Mouse (Mus musculus) neural tube, embryonic 14.5 days (tissue): ENCODE measurements around the gene Rinl. TPM values are rescaled to one million over a fixed set of nuclear protein-coding genes. Genes with fewer than 3 reads are reported as not detected.

ENCODE experiments used
- ATAC-seq: fragments of 200-750 bp; cut with Nextera tagmentation; 2 replicates; pipeline ENCODE4 v1.8.0; 2017; ENCODE audit warnings: low read depth, mild to moderate bottlenecking, moderate TSS enrichment, moderate library complexity
- H3K27ac ChIP-seq: fragments of 300-500 bp; sonication (generic); 2 replicates; pipeline ENCODE4 v1.5.1; 2014; ENCODE audit warnings: low read depth, mild to moderate bottlenecking, control low read depth, low read length, moderate library complexity, mixed read lengths
- H3K27me3 ChIP-seq: fragments of 300-500 bp; sonication (generic); 2 replicates; pipeline ENCODE4 v1.6.1; 2014; ENCODE audit warnings: low read length; ENCODE audit not compliant: control insufficient read depth, insufficient read depth
- H3K36me3 ChIP-seq: fragments of 300-500 bp; sonication (generic); 2 replicates; pipeline ENCODE4 v1.6.1; 2014; ENCODE audit warnings: low read length, mixed read lengths; ENCODE audit not compliant: control insufficient read depth, insufficient read depth
- H3K4me1 ChIP-seq: fragments of 300-500 bp; sonication (generic); 2 replicates; pipeline ENCODE4 v1.6.1; 2014; ENCODE audit warnings: low read length; ENCODE audit not compliant: control insufficient read depth, insufficient read depth
- H3K4me2 ChIP-seq: fragments of 300-500 bp; sonication (generic); 2 replicates; pipeline ENCODE4 v1.6.1; 2014; ENCODE audit warnings: mild to moderate bottlenecking, low read depth, low read length, control low read depth
- H3K4me3 ChIP-seq: fragments of 300-500 bp; sonication (generic); 2 replicates; pipeline ENCODE4 v1.5.1; 2014; ENCODE audit warnings: low read depth, low read length, control low read depth, mixed read lengths
- H3K9ac ChIP-seq: fragments of 300-500 bp; sonication (generic); replicated peaks from 2 replicates; pipeline ENCODE4 v1.6.1; 2014; ENCODE audit warnings: low read depth, mild to moderate bottlenecking, control low read depth, low read length, mixed read lengths
- H3K9me3 ChIP-seq: fragments of 300-500 bp; sonication (generic); 2 replicates; pipeline ENCODE4 v1.6.1; 2016; ENCODE audit warnings: low read length; ENCODE audit not compliant: control insufficient read depth
- WGBS: fragments of 180-500 bp; shearing (Covaris S2); extraction: QIAGEN DNeasy Blood & Tissue Kit; methylation state at CpG from one replicate; pipeline ENCODE4 v1.1.7; 2014; 5-methylcytosine and 5-hydroxymethylcytosine counted together
- polyA plus RNA-seq: library from polyadenylated mRNA; unstranded; fragments of >200 nt; fragmentation: Nextera tagmentation; extraction: Ambion mirVana; gene quantifications from 2 replicates; pipeline ENCODE4 v1.2.1, GENCODE M21; 2014

The Rinl gene
- polyA plus RNA-seq, 1 experiment from 2014 or later = 1.6 TPM

DNA sequence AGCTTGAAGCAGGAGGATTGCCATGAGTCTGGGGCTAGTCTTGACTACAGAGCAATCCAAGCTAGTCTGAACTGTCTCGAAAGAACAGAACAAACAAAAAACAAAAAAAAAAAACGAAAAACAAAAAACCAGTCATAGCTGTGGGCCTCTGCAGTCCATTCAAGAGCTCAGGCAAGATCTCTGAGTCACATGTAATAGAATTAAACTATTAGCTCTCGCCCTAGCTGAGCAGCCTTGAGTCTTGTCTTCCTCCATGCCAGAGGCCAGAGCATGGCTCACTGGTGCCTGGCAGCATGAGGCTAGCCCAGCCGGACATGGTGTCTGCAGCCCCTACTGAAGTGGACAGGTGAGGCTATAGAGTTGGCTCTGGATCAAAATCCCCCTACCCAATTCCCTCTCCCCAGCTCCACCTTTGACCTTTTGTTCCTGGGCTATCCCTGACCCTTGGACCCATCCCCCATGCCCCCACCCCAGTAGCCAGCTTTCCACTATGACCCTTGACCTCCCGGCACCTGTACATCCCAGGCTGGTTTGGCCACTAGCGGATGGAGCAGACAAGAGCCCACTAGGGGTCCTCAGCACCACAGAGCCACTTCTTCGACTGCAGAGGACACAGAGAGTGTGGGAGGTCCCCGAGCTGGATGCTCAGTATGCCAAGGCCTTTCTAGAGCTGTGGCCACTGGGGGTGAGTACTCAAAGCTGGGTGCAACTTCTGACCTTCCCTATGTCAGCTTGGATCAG is 1.5 kb downstream of the Rinl start:
- Histone ChIP-seq H3K9me3 (no peaks in the 10 kb centered on the region), H3K4me1 (no peaks in the 10 kb centered on the region), H3K36me3 (peaks cover 4% of the 10 kb centered on the region; the same call in 1 of the 2 replicates), H3K9ac (no peak overlapping the region), H3K4me3 (no peak overlapping the region), H3K27ac (no peak overlapping the region), H3K4me2 (no peak overlapping the region), H3K27me3 (no peaks in the 10 kb centered on the region)
- ATAC-seq = no peak
- WGBS = 58% methylated on average over 8 of the region's 8 CpGs

DNA sequence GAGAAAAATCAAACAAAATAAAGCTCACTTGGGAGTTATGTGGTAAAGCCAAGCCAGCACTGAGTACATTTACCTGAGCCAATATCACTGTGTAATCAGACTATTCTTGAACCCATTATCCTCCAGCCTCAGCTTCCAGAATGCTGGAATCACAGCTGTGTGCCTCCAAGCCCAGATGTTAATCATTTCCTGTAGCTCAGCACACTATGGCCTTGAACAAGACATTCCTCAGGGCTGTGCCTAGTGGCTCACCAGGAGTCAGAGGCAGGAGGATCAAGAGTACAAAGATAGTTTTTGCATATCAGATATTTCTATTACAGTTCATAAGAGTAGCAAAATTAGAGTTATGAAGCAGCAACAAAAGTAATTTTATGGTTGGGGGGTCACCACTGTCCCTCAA is 2.9 kb downstream of the Rinl start:
- Histone ChIP-seq H3K4me3 (no peak overlapping the region), H3K27me3 (no peaks in the 10 kb centered on the region), H3K9ac (no peak overlapping the region), H3K36me3 (no peaks in the 10 kb centered on the region; the same call in 1 of the 2 replicates), H3K27ac (no peak overlapping the region), H3K9me3 (no peaks in the 10 kb centered on the region), H3K4me1 (no peaks in the 10 kb centered on the region), H3K4me2 (no peak overlapping the region)
- no peak for ATAC-seq

- Histone ChIP-seq H3K27me3 (no peaks in the 10 kb centered on the region), H3K9ac (no peak overlapping the region), H3K36me3 (no peaks in the 10 kb centered on the region; the same call in 1 of the 2 replicates), H3K9me3 (no peaks in the 10 kb centered on the region), H3K4me2 (no peak overlapping the region), H3K4me3 (no peak overlapping the region), H3K4me1 (no peaks in the 10 kb centered on the region), H3K27ac (no peak overlapping the region)
- ATAC-seq = no peak
- 84% methylated on average over 12 of the region's 14 CpGs for WGBS
These were observed 3.8 kb downstream of the Rinl start for GRCm38 (mm10) chr7:28792391-28793185.

- ATAC-seq = no peak
- H3K27ac ChIP-seq = no peak overlapping the region
- WGBS = 38% methylated on average over 2 of the region's 2 CpGs
- no peak overlapping the region for H3K4me3 ChIP-seq
- H3K4me1 ChIP-seq = no peaks in the 10 kb centered on the region
- no peaks in the 10 kb centered on the region for H3K9me3 ChIP-seq
- no peaks in the 10 kb centered on the region; the same call in 1 of the 2 replicates for H3K36me3 ChIP-seq
- H3K9ac ChIP-seq = no peak overlapping the region
- no peaks in the 10 kb centered on the region for H3K27me3 ChIP-seq
- H3K4me2 ChIP-seq = no peak overlapping the region
These were observed 5.1 kb downstream of the Rinl start for GRCm38 (mm10) chr7:28793834-28794233.

DNA sequence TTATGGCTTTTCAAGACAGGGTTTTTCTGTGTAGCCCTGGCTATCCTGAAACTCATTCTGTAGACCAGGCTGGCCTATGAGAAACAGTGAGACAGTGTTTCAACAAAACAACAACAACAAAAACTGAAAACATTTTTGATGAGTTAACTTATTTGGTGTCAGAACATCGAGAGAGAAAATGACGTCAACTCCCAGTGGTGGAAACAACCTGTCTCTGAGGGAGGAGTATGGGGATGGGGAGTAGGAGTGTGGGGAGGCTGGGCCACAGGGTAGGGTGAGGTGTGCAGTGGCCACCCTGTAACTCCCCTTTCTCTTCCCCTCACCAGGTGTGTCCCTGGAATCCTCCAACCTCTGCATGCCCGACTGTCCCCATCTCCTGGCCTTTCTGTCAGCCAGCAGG is 5.7 kb downstream of the Rinl start:
- no peak for ATAC-seq
- Histone ChIP-seq H3K27me3 (no peaks in the 10 kb centered on the region), H3K4me2 (no peak overlapping the region), H3K27ac (no peak overlapping the region), H3K9ac (no peak overlapping the region), H3K9me3 (no peaks in the 10 kb centered on the region), H3K4me1 (no peaks in the 10 kb centered on the region), H3K4me3 (no peak overlapping the region), H3K36me3 (no peaks in the 10 kb centered on the region)
- WGBS = 77% methylated on average over 3 of the region's 3 CpGs

DNA sequence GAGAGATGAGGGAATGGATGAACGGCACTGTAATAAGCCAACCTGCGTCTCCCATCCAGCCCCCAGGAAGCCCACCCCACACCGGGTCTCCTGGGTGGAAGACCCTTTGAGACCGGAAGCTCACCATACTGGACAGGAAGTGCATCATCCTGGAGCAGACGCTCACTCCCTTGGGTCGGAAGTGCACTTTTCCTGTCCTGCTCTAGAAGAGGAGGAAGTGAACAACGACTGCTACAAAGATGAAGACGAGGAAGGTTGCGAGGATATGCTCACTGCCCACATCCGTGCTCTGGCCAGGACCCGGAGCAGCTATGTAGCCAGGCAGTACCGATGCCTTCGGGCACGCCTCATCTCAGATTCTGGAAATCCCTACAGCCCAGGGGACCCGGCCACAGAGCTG is 7.1 kb downstream of the Rinl start:
- no peak overlapping the region for H3K27ac ChIP-seq
- no peaks in the 10 kb centered on the region for H3K36me3 ChIP-seq
- no peak overlapping the region for H3K4me2 ChIP-seq
- ATAC-seq = no peak
- 86% methylated on average over 15 of the region's 15 CpGs for WGBS
- H3K4me3 ChIP-seq = no peak overlapping the region
- H3K27me3 ChIP-seq = no peaks in the 10 kb centered on the region
- no peaks in the 10 kb centered on the region for H3K4me1 ChIP-seq
- no peak overlapping the region for H3K9ac ChIP-seq
- H3K9me3 ChIP-seq = no peaks in the 10 kb centered on the region

DNA sequence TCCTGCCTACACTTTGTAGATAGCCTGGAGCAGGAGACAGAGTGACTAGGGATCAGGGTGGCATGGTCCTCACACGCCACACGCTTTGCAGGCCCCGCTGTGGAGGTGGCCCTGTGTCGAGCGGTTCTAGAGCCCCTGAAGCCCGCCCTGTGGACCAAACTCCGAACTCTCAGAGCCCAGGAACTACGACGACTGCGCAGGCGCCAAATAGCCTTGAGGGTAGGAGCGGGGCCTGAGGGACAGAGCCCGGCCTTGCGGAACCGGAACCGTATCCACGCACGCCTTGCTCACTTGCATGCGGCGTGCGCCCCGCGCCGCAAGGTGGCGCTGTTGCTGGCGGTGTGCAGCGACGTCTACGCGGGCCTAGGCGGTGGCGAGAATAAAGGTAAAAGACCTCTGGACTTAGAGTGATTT is 7.8 kb downstream of the Rinl start:
- H3K4me2 ChIP-seq = peak overlapping the region; percentile 35
- H3K27me3 ChIP-seq = no peaks in the 10 kb centered on the region
- peak overlapping the region; percentile 7; the same call in 1 of the 2 replicates for H3K4me3 ChIP-seq
- peak; percentile 73; the same call in 1 of the 2 replicates for ATAC-seq
- no peaks in the 10 kb centered on the region for H3K4me1 ChIP-seq
- no peaks in the 10 kb centered on the region for H3K36me3 ChIP-seq
- H3K9me3 ChIP-seq = no peaks in the 10 kb centered on the region
- WGBS = 15% methylated on average over 32 of the region's 32 CpGs
- 0 out of 2 replicates have a peak overlapping the region, but pooled peaks have one; percentile 2 for H3K9ac ChIP-seq
- H3K27ac ChIP-seq = no peak overlapping the region

DNA sequence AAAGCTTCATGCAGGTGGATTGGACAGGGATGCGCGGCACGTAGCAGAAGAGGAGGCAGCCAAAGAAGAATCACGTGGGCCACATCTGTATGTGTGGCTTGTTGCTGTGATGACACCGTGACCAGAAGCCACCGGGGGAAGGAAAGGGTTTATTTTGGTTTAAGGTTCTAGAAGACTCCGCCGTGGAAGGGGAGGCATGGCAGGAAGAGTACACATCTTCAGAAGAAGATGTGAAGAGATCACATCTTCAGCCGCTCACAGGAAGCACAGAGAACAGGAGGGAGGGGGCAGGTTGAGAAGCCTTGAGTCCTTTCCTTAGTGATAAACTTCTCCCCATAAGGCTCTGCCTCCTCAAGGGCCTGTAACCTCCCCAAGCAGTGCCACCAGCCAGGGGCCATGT is 11.2 kb downstream of the Rinl start:
- H3K27me3 ChIP-seq = no peaks in the 10 kb centered on the region
- no peak overlapping the region for H3K4me3 ChIP-seq
- no peak for ATAC-seq
- no peak overlapping the region for H3K27ac ChIP-seq
- WGBS = 92% methylated on average over 9 of the region's 9 CpGs
- H3K4me1 ChIP-seq = no peaks in the 10 kb centered on the region
- no peaks in the 10 kb centered on the region for H3K9me3 ChIP-seq
- no peak overlapping the region for H3K4me2 ChIP-seq
- H3K9ac ChIP-seq = no peak overlapping the region
- no peaks in the 10 kb centered on the region for H3K36me3 ChIP-seq

GRCm38 (mm10) chr7:28801451-28801850 is 12.7 kb downstream of the Rinl start:
- WGBS = 69% methylated on average over 3 of the region's 3 CpGs
- H3K9me3 ChIP-seq = no peaks in the 10 kb centered on the region
- H3K36me3 ChIP-seq = no peaks in the 10 kb centered on the region
- no peaks in the 10 kb centered on the region for H3K4me1 ChIP-seq
- no peak overlapping the region for H3K27ac ChIP-seq
- ATAC-seq = no peak
- no peak overlapping the region for H3K9ac ChIP-seq
- H3K27me3 ChIP-seq = no peaks in the 10 kb centered on the region
- H3K4me2 ChIP-seq = no peak overlapping the region
- no peak overlapping the region for H3K4me3 ChIP-seq
